Mouse (Mus musculus) frontal cortex, postnatal 25 days (tissue): ENCODE data around the gene Nsun6.

Source experiments
- DNase-seq, 2 experiments: peaks; one replicate each; pipeline ENCODE4 v3.0.0; 2022; ENCODE audit warnings: low spot score in 2 of 2

The Nsun6 gene

GRCm38 (mm10) chr2:14992531-14992930 is 62.3 kb downstream of the Nsun6 start:
- DNase-seq: no peak

DNA sequence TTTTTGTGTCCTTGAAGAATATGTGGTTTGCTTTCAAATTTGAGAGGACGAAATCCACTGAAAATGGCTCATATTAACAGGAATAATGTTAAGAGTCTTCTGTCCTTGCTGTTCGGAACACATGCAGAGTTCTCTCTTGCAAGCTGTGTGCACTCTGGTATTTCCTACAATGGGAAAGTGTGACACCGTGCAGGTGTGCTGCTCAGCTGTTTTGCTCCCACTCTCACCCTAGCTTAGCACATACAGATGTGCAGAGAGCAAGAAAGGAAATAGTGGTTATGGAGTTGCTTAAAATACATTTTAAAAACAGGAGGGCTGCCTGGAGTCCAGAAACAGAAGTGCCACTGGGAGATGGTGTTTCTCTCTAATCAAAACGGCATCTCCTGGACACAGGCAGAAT is 65.5 kb downstream of the Nsun6 start:
- no peak for DNase-seq

- DNase-seq: no peak
These were observed 66.4 kb downstream of the Nsun6 start for GRCm38 (mm10) chr2:14988451-14988850.

- no peak for DNase-seq
These were observed 70.8 kb downstream of the Nsun6 start for GRCm38 (mm10) chr2:14984029-14984428.

GRCm38 (mm10) chr2:14961493-14961892 is 93.4 kb downstream of the Nsun6 start:
- no peak for DNase-seq

DNA sequence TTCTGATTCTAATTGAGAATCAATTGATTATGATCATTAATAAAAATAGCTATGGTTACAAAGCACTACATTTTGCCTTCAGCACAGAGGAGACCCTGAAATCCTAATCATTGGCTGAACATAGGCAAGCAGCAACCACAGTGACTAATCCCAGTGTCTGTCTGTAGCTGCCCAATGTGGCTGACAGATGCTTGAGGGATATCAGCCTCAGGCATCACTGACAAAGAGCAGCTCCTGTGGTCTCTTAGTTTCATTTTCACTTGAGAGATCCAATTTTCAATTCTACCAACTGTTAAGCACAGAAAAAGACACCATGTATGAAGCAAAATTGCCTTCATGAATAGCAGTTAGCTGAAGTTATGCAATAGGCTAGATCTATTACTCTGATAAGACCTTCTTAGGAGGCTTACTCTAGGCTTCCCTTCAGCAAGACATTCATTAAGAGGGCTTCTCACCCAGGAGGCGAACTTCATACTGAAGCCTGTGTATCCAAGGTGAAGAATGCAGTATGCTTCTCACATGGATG is 93.8 kb downstream of the Nsun6 start:
- DNase-seq: no peak

DNA sequence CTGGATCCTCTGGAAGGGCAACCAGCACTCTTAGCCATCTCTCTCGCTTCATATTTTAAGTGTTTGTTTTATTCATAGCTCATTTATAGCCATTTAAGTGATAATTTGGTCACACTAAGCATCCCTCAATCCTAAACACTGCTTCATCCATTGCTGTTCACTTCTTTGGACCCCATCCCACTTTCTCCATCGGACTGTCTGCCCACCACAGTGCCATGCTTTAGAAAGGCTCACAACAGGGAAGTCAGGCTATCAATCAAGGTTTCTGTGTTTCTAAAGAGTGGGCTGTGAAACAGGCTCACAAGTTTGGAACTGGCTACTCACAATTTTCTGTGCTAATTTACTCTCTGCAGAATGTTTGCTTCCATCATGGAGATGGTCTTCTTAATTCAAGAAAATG is 101.8 kb downstream of the Nsun6 start:
- no peak for DNase-seq
